Mouse (Mus musculus) midbrain, embryonic 16.5 days (tissue): ENCODE data around the gene Nxnl1. TPM values are rescaled to one million over a fixed set of nuclear protein-coding genes. Genes with fewer than 3 reads are reported as not detected.
"Not testable (repeated sequence)": the region's sequence is repeated elsewhere in the genome, so short reads cannot be mapped to it uniquely, and the experiment has no call there.

Experiments
- ATAC-seq: fragments of 200-750 bp; cut with Nextera tagmentation; 2 replicates; pipeline ENCODE4 v1.8.0; 2017; ENCODE audit warnings: moderate TSS enrichment
- H3K27ac ChIP-seq: fragments of 300-500 bp; sonication (generic); 2 replicates; pipeline ENCODE4 v1.5.1; 2014; ENCODE audit warnings: mild to moderate bottlenecking, low read length, mixed read lengths
- H3K27me3 ChIP-seq: fragments of 300-500 bp; sonication (generic); 2 replicates; pipeline ENCODE4 v1.6.1; 2014; ENCODE audit warnings: low read depth, low read length, mixed read lengths; ENCODE audit not compliant: control insufficient read depth, insufficient read depth
- H3K36me3 ChIP-seq: fragments of 300-500 bp; sonication (generic); 2 replicates; pipeline ENCODE4 v1.6.1; 2014; ENCODE audit warnings: mild to moderate bottlenecking, low read length, moderate library complexity, mixed read lengths; ENCODE audit not compliant: control insufficient read depth, insufficient read depth
- H3K4me1 ChIP-seq: fragments of 300-500 bp; sonication (generic); 2 replicates; pipeline ENCODE4 v1.6.1; 2014; ENCODE audit warnings: mild to moderate bottlenecking, low read length, mixed read lengths; ENCODE audit not compliant: control insufficient read depth, insufficient read depth
- H3K4me2 ChIP-seq: fragments of 300-500 bp; sonication (generic); 2 replicates; pipeline ENCODE4 v1.6.1; 2014; ENCODE audit warnings: mild to moderate bottlenecking, low read length, mixed read lengths
- H3K4me3 ChIP-seq: fragments of 300-500 bp; sonication (generic); 2 replicates; pipeline ENCODE4 v1.5.1; 2014; ENCODE audit warnings: low read depth, mild to moderate bottlenecking, low read length, moderate library complexity, mixed read lengths
- H3K9ac ChIP-seq: fragments of 300-500 bp; sonication (generic); 2 replicates; pipeline ENCODE4 v1.6.1; 2014; ENCODE audit warnings: low read depth, low read length, mixed read lengths
- H3K9me3 ChIP-seq: fragments of 300-500 bp; sonication (generic); replicated peaks from 2 replicates; pipeline ENCODE4 v1.6.1; 2014; ENCODE audit warnings: mild to moderate bottlenecking, low read length, mixed read lengths; ENCODE audit not compliant: control insufficient read depth, poor library complexity, severe bottlenecking
- WGBS: fragments of 180-500 bp; shearing (Covaris S2); extraction: QIAGEN DNeasy Blood & Tissue Kit; methylation state at CpG from one replicate; pipeline ENCODE4 v1.1.7; 2014; 5-methylcytosine and 5-hydroxymethylcytosine counted together
- polyA plus RNA-seq: library from polyadenylated mRNA; unstranded; fragments of >200 nt; fragmentation: Nextera tagmentation; extraction: Ambion mirVana; gene quantifications from 2 replicates; pipeline ENCODE4 v1.2.1, GENCODE M21; 2015

Nxnl1 gene
- polyA plus RNA-seq, 1 experiment from 2014 or later = not detected

GRCm38 (mm10) chr8:71535663-71536062 lies 30.7 kb downstream of the Nxnl1 start:
- Histone ChIP-seq H3K27me3 (peaks cover 23% of the 10 kb centered on the region), H3K27ac (no peak overlapping the region), H3K9ac (no peak overlapping the region), H3K4me2 (no peak overlapping the region), H3K4me1 (peaks cover 7% of the 10 kb centered on the region; the same call in 1 of the 2 replicates), H3K36me3 (no peaks in the 10 kb centered on the region), H3K9me3 (no peaks in the 10 kb centered on the region), H3K4me3 (no peak overlapping the region)
- ATAC-seq = no peak
- 71% methylated on average over 5 of the region's 5 CpGs for WGBS

- Histone ChIP-seq H3K4me1 (peaks cover 7% of the 10 kb centered on the region; the same call in 1 of the 2 replicates), H3K9me3 (no peaks in the 10 kb centered on the region), H3K4me2 (no peak overlapping the region), H3K27me3 (peaks cover 20% of the 10 kb centered on the region), H3K4me3 (no peak overlapping the region), H3K9ac (no peak overlapping the region), H3K36me3 (no peaks in the 10 kb centered on the region), H3K27ac (no peak overlapping the region)
- 40% methylated on average over 3 of the region's 3 CpGs for WGBS
- ATAC-seq = no peak
Measured at GRCm38 (mm10) chr8:71534263-71534810, 32.1 kb downstream of the Nxnl1 start.

DNA sequence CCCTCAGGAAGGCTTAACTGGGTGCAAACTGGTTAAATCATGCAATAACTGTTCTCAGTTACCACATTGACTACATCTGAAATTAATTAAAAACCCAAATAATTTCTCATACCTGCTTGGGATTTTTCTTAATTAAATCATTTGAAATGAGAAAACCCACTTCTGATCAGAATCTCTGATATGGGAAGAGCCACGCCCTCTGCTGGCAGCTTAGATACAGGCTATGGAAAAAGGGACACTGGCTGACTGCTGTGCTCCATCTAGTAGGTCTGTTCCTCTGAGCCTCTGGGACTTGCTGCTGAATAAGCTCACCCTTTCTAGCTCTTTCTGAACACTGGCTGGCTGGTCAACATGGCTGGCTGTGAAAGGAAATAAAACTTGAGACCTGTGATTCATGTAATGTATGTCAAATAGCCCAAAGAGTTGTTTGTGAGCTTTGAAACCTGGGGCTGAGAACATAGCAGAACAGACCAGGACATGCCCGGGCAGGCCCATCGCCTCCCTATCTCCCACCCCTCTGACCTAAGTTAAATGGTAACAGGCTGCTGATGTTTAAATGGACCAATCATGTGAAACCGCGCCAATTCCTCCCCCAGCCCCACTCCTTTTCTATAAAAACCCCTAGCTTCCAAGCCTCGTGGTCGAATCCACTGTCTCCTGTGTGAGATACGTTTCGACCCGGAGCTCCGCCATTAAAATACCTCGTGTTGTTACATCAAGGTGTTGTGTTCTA lies 35.5 kb downstream of the Nxnl1 start:
- WGBS = 71% methylated on average over 5 of the region's 12 CpGs
- ATAC-seq, H3K4me1 ChIP-seq, H3K9ac ChIP-seq, H3K4me3 ChIP-seq, H3K27ac ChIP-seq, H3K36me3 ChIP-seq, H3K4me2 ChIP-seq, H3K9me3 ChIP-seq: not testable (repeated sequence)
- H3K27me3 ChIP-seq = peaks cover 13% of the 10 kb centered on the region

GRCm38 (mm10) chr8:71528362-71529073 lies 37.9 kb downstream of the Nxnl1 start:
- Histone ChIP-seq H3K36me3 (no peaks in the 10 kb centered on the region), H3K27me3 (peaks cover 22% of the 10 kb centered on the region), H3K4me3 (no peak overlapping the region), H3K4me2 (no peak overlapping the region), H3K9ac (no peak overlapping the region), H3K4me1 (peaks cover 3% of the 10 kb centered on the region; the same call in 1 of the 2 replicates), H3K9me3 (no peaks in the 10 kb centered on the region), H3K27ac (no peak overlapping the region)
- 89% methylated on average over 11 of the region's 11 CpGs for WGBS
- ATAC-seq = no peak

DNA sequence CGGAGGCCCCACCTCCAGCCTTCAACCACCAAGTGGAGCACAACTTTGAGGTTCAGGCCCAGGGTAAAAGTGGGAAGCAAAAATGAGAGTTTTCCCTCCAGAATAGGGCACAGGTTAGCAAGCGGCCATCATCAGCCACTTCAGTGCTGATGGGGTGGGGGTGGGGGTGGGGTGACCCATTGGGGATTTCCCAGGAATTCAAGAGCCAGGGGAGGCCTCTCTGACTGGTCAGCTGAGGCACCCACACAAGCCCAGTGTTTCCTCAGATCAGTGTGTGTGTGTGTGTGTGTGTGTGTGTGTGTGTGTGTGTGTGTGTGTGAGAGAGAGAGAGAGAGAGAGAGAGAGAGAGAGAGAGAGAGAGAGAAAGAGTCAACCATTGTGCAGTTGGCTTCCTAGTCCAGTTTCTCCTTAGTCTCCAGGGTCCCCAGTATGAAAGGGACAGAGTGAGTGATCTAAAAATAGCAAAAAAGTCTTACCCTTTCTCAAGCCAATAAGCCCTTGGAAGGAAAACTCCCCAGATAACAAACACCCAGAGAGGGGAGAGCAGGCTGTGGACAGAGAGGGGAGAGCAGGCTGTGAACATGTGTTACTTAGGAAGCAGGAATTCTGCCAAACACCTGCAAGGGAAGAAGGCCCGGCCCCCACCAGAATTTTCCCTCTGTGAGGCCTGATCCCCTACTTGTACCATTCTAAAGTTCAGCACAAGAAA lies 39.1 kb downstream of the Nxnl1 start:
- peaks cover 3% of the 10 kb centered on the region; the same call in 1 of the 2 replicates for H3K4me1 ChIP-seq
- no peaks in the 10 kb centered on the region for H3K9me3 ChIP-seq
- no peak overlapping the region; the same call in 1 of the 2 replicates for H3K27ac ChIP-seq
- WGBS = 44% methylated on average over 3 of the region's 3 CpGs
- no peaks in the 10 kb centered on the region for H3K36me3 ChIP-seq
- no peak overlapping the region for H3K4me2 ChIP-seq
- ATAC-seq = no peak
- no peak overlapping the region for H3K9ac ChIP-seq
- no peak overlapping the region for H3K4me3 ChIP-seq
- H3K27me3 ChIP-seq = peaks cover 22% of the 10 kb centered on the region

DNA sequence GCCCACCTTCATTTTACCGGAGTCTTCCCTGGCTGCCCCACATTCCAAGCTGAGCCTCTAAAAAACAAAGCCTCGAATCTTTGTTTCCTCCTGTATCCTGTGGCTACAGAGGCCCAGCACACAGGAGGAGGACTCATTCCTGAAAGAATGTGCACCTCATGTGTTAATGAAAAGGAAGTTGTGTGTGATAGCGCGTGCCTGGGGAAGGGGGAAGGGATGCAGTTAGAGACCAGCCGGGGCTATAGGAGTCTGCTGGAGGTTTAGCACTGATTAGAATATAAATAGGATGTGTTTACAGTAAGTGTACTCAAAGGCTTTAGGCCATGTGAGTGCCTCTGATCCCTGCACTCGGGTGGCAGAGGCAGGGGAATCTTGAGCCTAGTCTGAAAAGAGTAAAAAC lies 40.1 kb downstream of the Nxnl1 start:
- 7% methylated on average over 6 of the region's 6 CpGs for WGBS
- H3K9ac ChIP-seq = no peak overlapping the region

GRCm38 (mm10) chr8:71525226-71526050 lies 41.0 kb downstream of the Nxnl1 start, which contains the start of gene Ccdc194:
TSS of gene Ccdc194 (minus strand) at chr8:71525711.
- Histone ChIP-seq H3K36me3 (no peaks in the 10 kb centered on the region), H3K9me3 (no peaks in the 10 kb centered on the region), H3K27ac (no peak within 1 kb of the TSS), H3K4me2 (peak within 1 kb of the TSS; percentile 14; the same call in 1 of the 2 replicates), H3K27me3 (peaks cover 22% of the 10 kb centered on the region), H3K9ac (no peak within 1 kb of the TSS), H3K4me3 (no peak within 1 kb of the TSS), H3K4me1 (peaks cover 3% of the 10 kb centered on the region; the same call in 1 of the 2 replicates)
- WGBS = 8% methylated on average over 41 of the region's 46 CpGs
- no peak for ATAC-seq

More for the DNA sequence above, 40.1 kb downstream of the Nxnl1 start:
- H3K4me1 ChIP-seq = peaks cover 3% of the 10 kb centered on the region; the same call in 1 of the 2 replicates
- H3K27me3 ChIP-seq = peaks cover 22% of the 10 kb centered on the region
- ATAC-seq = no peak
- H3K4me3 ChIP-seq = no peak overlapping the region
- H3K9me3 ChIP-seq = no peaks in the 10 kb centered on the region
- H3K27ac ChIP-seq = no peak overlapping the region
- H3K36me3 ChIP-seq = no peaks in the 10 kb centered on the region
- H3K4me2 ChIP-seq = no peak overlapping the region

DNA sequence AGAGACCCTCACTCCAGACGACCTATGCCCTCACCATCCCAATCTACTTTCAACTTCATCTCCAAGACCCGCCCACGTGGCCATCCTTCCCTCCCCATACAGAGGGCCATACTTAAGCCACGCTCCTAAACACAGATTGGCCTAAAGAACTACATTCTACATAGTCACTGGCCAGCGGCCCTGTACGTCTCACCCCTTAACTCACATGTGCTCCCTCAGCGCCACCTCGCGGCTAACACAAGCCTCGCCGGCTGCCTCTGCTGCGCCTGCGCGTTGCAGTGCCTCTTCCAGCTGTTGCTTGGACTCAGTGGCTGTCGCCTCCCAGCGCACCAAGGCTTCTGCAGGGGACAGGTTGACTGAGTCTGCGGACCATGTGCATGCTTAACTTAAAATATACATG lies 44.8 kb downstream of the Nxnl1 start:
- ATAC-seq = peak; percentile 83
- Histone ChIP-seq H3K9ac (no peak overlapping the region), H3K4me2 (peak overlapping the region; percentile 30; the same call in 1 of the 2 replicates), H3K9me3 (no peaks in the 10 kb centered on the region), H3K36me3 (no peaks in the 10 kb centered on the region), H3K4me1 (peaks cover 3% of the 10 kb centered on the region; the same call in 1 of the 2 replicates), H3K27me3 (peaks cover 17% of the 10 kb centered on the region), H3K4me3 (no peak overlapping the region), H3K27ac (no peak overlapping the region)
- 2% methylated on average over 17 of the region's 17 CpGs for WGBS
